Mouse (Mus musculus): Measurements from ENCODE around the gene Junb. TPM values are rescaled to one million over a fixed set of nuclear protein-coding genes. Genes with fewer than 3 reads are reported as not detected.

Gene Junb
- 12.8 and 15.4 TPM in 2 replicates for polyA plus RNA-seq (2014; fragmentation: Nextera tagmentation; extraction: Ambion mirVana)

DNA sequence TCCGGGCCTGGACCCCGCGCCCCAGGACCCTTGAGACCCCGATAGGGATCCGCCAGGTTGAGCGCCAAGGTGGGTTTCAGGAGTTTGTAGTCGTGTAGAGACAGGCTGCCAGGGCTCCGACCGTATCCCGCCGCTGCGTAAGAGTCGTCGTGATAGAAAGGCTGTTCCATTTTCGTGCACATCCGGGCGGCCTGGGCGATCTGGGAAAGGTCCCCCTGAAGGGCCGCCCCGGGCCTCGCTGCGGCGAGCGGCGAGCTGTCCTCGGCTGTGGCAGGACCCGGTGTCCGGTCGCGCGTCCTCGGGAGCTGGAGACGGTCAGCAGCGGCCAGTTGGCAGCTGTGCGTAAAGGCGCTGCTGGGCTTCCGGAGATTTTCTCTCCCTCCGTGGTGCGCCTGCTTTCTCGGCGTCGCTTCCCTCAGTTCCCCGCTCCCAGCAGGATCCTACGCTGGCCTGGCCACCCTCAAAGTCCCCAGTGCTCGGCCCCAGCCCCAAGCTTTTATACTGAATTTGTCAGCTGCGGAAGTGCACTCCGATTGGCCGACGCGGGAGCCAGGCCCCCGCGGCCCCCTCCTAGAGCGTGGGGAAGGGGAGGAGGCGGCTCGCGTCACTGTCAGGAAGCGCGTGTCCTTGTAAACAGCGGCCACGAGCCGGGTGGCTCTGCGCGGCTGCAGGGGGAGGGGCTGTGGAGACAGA lies at the start of gene Junb:
Gene Junb, minus strand, starts transcription at position 471 of the 693 bp plus-strand sequence.
- peak within 1 kb of the TSS; percentile 99 for H3K4me2 ChIP-seq
- DNase-seq (peak; percentile 97), ATAC-seq (ENCODE audit: insufficient read depth) (peak; percentile 40)
- peaks cover 5% of the 10 kb centered on the region for H3K27me3 ChIP-seq (ENCODE audit: insufficient read depth, low read length)
- H3K4me1 ChIP-seq (ENCODE audit: insufficient read depth) = peaks cover 42% of the 10 kb centered on the region
- H3K27ac ChIP-seq (ENCODE audit: low read depth) = peak within 1 kb of the TSS; percentile 89
- no peak for TF ChIP-seq CTCF (IDR thresholded peaks at IDR 0.05; ENCODE audit: low read depth)
- H3K9me3 ChIP-seq (ENCODE audit: low read depth, low read length) = no peaks in the 10 kb centered on the region
- under 1% methylated on average over 63 of the region's 63 CpGs for WGBS
- H3K4me3 ChIP-seq (ENCODE audit: low read depth, low read length) = peak within 1 kb of the TSS; percentile 55
- peak within 1 kb of the TSS; percentile 64 for H3K9ac ChIP-seq
- peaks cover 17% of the 10 kb centered on the region for H3K36me3 ChIP-seq (ENCODE audit: insufficient read depth)

DNA sequence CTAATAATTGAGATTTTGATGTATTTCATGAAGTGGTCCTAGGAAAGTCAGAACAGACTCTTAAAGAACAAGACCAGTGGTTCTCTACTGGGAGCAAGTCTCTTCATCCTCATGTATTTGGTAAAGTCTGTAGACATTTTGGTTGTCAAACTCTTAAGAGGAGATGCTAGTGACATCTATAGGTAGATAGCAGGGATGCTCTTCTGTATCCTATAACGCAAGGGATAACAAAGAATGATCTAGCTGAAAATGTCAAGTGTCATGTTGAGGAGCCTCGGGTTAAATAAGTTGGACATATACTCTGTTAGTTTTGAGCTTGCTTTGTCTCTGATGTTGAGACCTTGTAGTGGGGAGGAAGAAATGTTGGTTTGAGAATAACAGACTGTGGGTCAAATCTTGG lies 49.4 kb upstream of the Junb start:
- H3K27ac ChIP-seq (ENCODE audit: low read depth) = no peak overlapping the region
- DNase-seq (no peak), ATAC-seq (ENCODE audit: insufficient read depth) (no peak)
- peak overlapping the region; percentile 99 for H3K9ac ChIP-seq
- H3K36me3 ChIP-seq (ENCODE audit: insufficient read depth) = peaks cover 49% of the 10 kb centered on the region
- no peak for TF ChIP-seq CTCF (IDR thresholded peaks at IDR 0.05; ENCODE audit: low read depth)
- 15% methylated on average over 2 of the region's 2 CpGs for WGBS
- peaks cover 19% of the 10 kb centered on the region for H3K4me1 ChIP-seq (ENCODE audit: insufficient read depth)
- H3K4me3 ChIP-seq (ENCODE audit: low read depth, low read length) = peak overlapping the region; percentile 100
- H3K27me3 ChIP-seq (ENCODE audit: insufficient read depth, low read length) = no peaks in the 10 kb centered on the region
- H3K9me3 ChIP-seq (ENCODE audit: low read depth, low read length) = no peaks in the 10 kb centered on the region
- peak overlapping the region; percentile 70 for H3K4me2 ChIP-seq

DNA sequence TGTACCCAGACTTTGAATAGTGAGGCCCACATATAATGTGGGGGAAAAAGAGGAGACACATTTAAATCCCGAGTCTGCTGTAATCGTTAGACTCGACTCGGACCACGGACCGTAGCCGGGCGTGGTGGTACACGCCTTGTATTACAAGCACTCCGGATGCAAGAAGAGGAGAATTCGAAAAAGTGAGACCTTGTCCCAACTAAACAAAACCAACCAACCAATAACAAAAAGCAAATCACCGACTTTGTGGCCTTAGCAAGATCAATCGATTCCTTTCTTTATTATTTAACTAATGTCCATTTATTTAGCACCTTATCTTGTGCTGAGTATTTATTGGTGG lies 49.0 kb upstream of the Junb start:
- ATAC-seq (ENCODE audit: insufficient read depth) (no peak), DNase-seq (peak; percentile 39)
- Histone ChIP-seq H3K27me3 (ENCODE audit: insufficient read depth, low read length) (no peaks in the 10 kb centered on the region), H3K36me3 (ENCODE audit: insufficient read depth) (peaks cover 49% of the 10 kb centered on the region), H3K4me3 (ENCODE audit: low read depth, low read length) (peak overlapping the region; percentile 100), H3K9me3 (ENCODE audit: low read depth, low read length) (no peaks in the 10 kb centered on the region), H3K27ac (ENCODE audit: low read depth) (peak overlapping the region; percentile 91), H3K4me1 (ENCODE audit: insufficient read depth) (peaks cover 19% of the 10 kb centered on the region), H3K4me2 (peak overlapping the region; percentile 70), H3K9ac (peak overlapping the region; percentile 99)
- TF ChIP-seq CTCF (IDR thresholded peaks at IDR 0.05; ENCODE audit: low read depth) = no peak
- under 1% methylated on average over 13 of the region's 13 CpGs for WGBS

DNA sequence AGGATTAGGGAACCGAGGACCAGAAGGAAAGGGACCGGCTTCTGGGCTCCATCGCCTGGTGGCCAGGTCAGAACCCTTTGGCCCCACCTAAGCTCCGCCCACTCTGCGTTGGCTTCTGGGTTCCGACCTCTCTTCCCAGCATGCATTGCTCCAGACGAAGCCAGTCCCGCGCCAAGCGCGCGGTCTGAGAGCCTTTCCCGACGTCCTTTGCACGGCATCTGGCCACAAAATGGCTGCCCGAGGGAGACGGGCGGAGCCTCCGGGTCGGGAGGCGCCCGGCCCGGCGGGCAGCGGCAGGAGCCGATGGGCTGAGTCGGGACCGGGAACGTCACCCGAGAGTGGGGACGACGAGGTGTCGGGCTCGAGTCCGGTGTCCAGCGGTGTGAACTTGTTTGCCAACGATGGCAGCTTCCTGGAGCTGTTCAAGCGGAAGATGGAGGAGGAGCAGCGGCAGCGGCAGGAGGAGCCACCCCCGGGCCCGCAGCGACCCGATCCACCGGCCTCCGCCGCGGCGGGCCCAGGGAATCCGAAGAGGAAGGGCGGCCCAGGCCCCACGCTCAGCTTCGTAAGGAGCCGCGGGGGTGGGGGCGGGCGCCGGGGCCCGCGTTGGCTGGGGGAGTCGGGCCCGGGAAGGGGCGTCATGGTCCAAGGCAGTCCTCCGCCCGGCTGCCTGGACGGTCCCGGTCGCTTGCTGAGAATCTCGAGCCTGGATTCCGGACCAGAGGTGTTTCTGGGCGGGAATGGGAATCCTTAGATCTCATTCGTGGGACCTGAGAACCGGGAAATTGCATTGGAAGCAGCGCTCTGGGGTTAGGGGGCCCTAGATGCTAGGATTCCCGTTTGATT lies 48.4 kb upstream of the Junb start, which contains the start of gene Trir:
Gene Trir, plus strand, starts transcription at position 154 of the 846 bp plus-strand sequence.
- peak within 1 kb of the TSS; percentile 91 for H3K27ac ChIP-seq (ENCODE audit: low read depth)
- DNase-seq (peak; percentile 99), ATAC-seq (ENCODE audit: insufficient read depth) (peak; percentile 79)
- no peaks in the 10 kb centered on the region for H3K27me3 ChIP-seq (ENCODE audit: insufficient read depth, low read length)
- no peak for TF ChIP-seq CTCF (IDR thresholded peaks at IDR 0.05; ENCODE audit: low read depth)
- no peaks in the 10 kb centered on the region for H3K9me3 ChIP-seq (ENCODE audit: low read depth, low read length)
- peaks cover 19% of the 10 kb centered on the region for H3K4me1 ChIP-seq (ENCODE audit: insufficient read depth)
- peak within 1 kb of the TSS; percentile 100 for H3K4me3 ChIP-seq (ENCODE audit: low read depth, low read length)
- H3K9ac ChIP-seq = peak within 1 kb of the TSS; percentile 99
- peak within 1 kb of the TSS; percentile 70 for H3K4me2 ChIP-seq
- H3K36me3 ChIP-seq (ENCODE audit: insufficient read depth) = peaks cover 49% of the 10 kb centered on the region
- WGBS = under 1% methylated on average over 70 of the region's 75 CpGs

DNA sequence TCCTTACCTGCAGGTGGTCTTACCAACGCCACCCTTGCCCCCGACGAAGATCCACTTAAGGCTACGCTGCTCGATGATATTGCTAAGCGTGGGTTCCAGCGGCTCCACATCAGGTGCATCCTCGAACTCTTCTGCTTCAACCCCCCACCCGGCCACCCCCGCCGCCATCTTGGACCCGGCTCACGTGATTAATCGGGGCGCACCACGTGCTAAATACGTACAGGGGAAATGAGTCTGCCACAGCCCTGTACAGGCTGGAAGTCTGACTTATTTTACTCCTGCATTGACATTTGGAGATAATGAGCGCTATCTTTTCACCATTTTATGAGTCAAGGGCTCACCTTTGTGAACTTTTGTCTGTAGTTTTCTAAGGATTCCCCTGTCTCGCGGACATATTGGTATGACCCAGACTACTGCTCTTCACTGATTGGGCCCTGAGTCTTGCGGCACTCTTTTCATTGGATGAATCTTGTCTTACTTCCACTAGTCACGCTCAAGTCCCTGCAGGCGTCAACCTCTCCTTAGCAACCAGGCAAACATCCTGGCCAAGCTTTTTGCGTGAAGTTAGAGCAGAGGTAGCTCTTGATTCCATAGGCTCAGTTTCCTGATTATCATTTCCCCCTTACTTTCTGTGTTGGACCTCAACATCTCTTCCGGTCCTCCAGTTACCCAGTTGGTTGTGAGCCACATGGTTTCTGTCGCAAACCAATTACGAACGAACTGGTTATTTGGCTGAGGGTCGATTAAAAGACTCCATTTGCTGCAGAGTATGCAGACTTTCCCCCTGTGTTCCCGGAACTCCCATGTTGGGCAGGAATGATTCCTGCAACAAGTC lies 46.8 kb upstream of the Junb start, which contains the start of gene Asna1:
Gene Asna1, minus strand, starts transcription at position 184 of the 835 bp plus-strand sequence.
- no peaks in the 10 kb centered on the region for H3K27me3 ChIP-seq (ENCODE audit: insufficient read depth, low read length)
- ATAC-seq (ENCODE audit: insufficient read depth) (peak; percentile 91), DNase-seq (peak; percentile 94)
- peaks cover 19% of the 10 kb centered on the region for H3K4me1 ChIP-seq (ENCODE audit: insufficient read depth)
- no peaks in the 10 kb centered on the region for H3K9me3 ChIP-seq (ENCODE audit: low read depth, low read length)
- TF ChIP-seq CTCF (IDR thresholded peaks at IDR 0.05; ENCODE audit: low read depth) = no peak
- H3K36me3 ChIP-seq (ENCODE audit: insufficient read depth) = peaks cover 51% of the 10 kb centered on the region
- peak within 1 kb of the TSS; percentile 71 for H3K9ac ChIP-seq
- H3K27ac ChIP-seq (ENCODE audit: low read depth) = peak within 1 kb of the TSS; percentile 91
- H3K4me2 ChIP-seq = peak within 1 kb of the TSS; percentile 70
- H3K4me3 ChIP-seq (ENCODE audit: low read depth, low read length) = peak within 1 kb of the TSS; percentile 87
- WGBS = 5% methylated on average over 30 of the region's 30 CpGs

DNA sequence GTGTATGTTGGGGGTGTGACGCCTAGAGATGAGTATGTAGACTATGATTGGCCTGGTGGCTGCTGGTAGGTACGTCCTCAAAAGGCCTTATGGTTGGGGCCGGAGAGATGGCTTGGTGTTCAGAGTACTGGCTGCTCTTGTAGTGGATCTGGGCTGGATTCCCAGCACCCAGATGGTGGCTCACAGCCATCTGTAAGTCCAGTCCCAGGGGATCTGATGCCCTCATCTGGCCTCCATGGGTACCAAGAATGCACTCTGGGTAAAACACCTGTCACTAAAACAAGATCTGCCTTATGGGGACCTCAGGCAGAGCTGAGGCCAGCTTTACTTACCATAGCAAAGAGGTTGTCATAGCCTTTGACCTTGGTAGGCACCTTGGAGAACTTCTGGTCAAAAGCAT lies 45.3 kb upstream of the Junb start:
- peak overlapping the region; percentile 87; the same call in 1 of the 2 replicates for H3K4me3 ChIP-seq (ENCODE audit: low read depth, low read length)
- peaks cover 17% of the 10 kb centered on the region for H3K4me1 ChIP-seq (ENCODE audit: insufficient read depth)
- DNase-seq (no peak), ATAC-seq (ENCODE audit: insufficient read depth) (no peak)
- H3K9ac ChIP-seq = no peak overlapping the region
- no peaks in the 10 kb centered on the region for H3K27me3 ChIP-seq (ENCODE audit: insufficient read depth, low read length)
- no peak for TF ChIP-seq CTCF (IDR thresholded peaks at IDR 0.05; ENCODE audit: low read depth)
- H3K9me3 ChIP-seq (ENCODE audit: low read depth, low read length) = no peaks in the 10 kb centered on the region
- H3K27ac ChIP-seq (ENCODE audit: low read depth) = no peak overlapping the region
- peaks cover 52% of the 10 kb centered on the region for H3K36me3 ChIP-seq (ENCODE audit: insufficient read depth)
- peak overlapping the region; percentile 70 for H3K4me2 ChIP-seq
- 92% methylated on average over 3 of the region's 3 CpGs for WGBS

Measured in lung, embryonic 14.5 days (tissue).